Mouse (Mus musculus) intestine, embryonic 15.5 days (tissue): ENCODE results near the gene S100a6. TPM values are rescaled to one million over a fixed set of nuclear protein-coding genes. Genes with fewer than 3 reads are reported as not detected.

Source experiments
- ATAC-seq: fragments of 200-750 bp; cut with Nextera tagmentation; 2 replicates; pipeline ENCODE4 v1.8.0; 2017; ENCODE audit warnings: moderate TSS enrichment, moderate library complexity
- H3K27ac ChIP-seq: fragments of 300-500 bp; sonication (generic); 2 replicates; pipeline ENCODE4 v1.5.1; 2015; ENCODE audit warnings: mild to moderate bottlenecking, inconsistent platforms
- H3K27me3 ChIP-seq: fragments of 300-500 bp; sonication (generic); replicated peaks from 2 replicates; pipeline ENCODE4 v1.6.1; 2015; ENCODE audit warnings: inconsistent platforms
- H3K36me3 ChIP-seq: fragments of 300-500 bp; sonication (generic); 2 replicates; pipeline ENCODE4 v1.6.1; 2015; ENCODE audit warnings: inconsistent platforms
- H3K4me1 ChIP-seq: fragments of 300-500 bp; sonication (generic); replicated peaks from 2 replicates; pipeline ENCODE4 v1.6.1; 2015; ENCODE audit warnings: inconsistent platforms
- H3K4me2 ChIP-seq: fragments of 300-500 bp; sonication (generic); replicated peaks from 2 replicates; pipeline ENCODE4 v1.6.1; 2015; ENCODE audit warnings: mild to moderate bottlenecking, inconsistent platforms
- H3K4me3 ChIP-seq: fragments of 300-500 bp; sonication (generic); replicated peaks from 2 replicates; pipeline ENCODE4 v1.5.1; 2015; ENCODE audit warnings: inconsistent platforms
- H3K9ac ChIP-seq: fragments of 300-500 bp; sonication (generic); 2 replicates; pipeline ENCODE4 v1.6.1; 2015; ENCODE audit warnings: inconsistent platforms
- H3K9me3 ChIP-seq: fragments of 300-500 bp; sonication (generic); 2 replicates; pipeline ENCODE4 v1.6.1; 2016; ENCODE audit warnings: inconsistent platforms
- WGBS: fragments of 180-500 bp; shearing (Covaris S2); methylation state at CpG from one replicate; pipeline ENCODE4 v1.1.7; 2015; 5-methylcytosine and 5-hydroxymethylcytosine counted together
- polyA plus RNA-seq: library from polyadenylated mRNA; unstranded; fragments of >200 nt; fragmentation: Nextera tagmentation; extraction: Ambion mirVana; gene quantifications from 2 replicates; pipeline ENCODE4 v1.2.1, GENCODE M21; 2015

S100a6 gene
- polyA plus RNA-seq, 1 experiment from 2014 or later, result 430 TPM

GRCm38 (mm10) chr3:90668846-90669245, 56.2 kb downstream of the S100a6 start, which contains the start of gene S100a8:
Gene S100a8, plus strand, starts transcription at chr3:90668978.
- 63% methylated on average over 8 of the region's 8 CpGs for WGBS
- no peaks in the 10 kb centered on the region for H3K36me3 ChIP-seq
- no peak within 1 kb of the TSS for H3K9ac ChIP-seq
- no peak within 1 kb of the TSS for H3K27ac ChIP-seq
- H3K4me2 ChIP-seq, result no peak within 1 kb of the TSS
- no peaks in the 10 kb centered on the region for H3K4me1 ChIP-seq
- ATAC-seq, result no peak
- H3K4me3 ChIP-seq, result no peak within 1 kb of the TSS
- H3K9me3 ChIP-seq, result no peaks in the 10 kb centered on the region
- H3K27me3 ChIP-seq, result no peaks in the 10 kb centered on the region

Other genes starting within 250 kb of the S100a6 start
- gene Slc27a3, start 222.9 kb upstream of the S100a6 start, polyA plus RNA-seq, result 10.6 and 12.4 TPM in 2 replicates
- gene Ints3, start 179.3 kb upstream of the S100a6 start, polyA plus RNA-seq, result 28.6 and 29.8 TPM in 2 replicates
- gene Npr1, start 147.0 kb upstream of the S100a6 start, polyA plus RNA-seq, result 5.7 and 6.2 TPM in 2 replicates
- 146 and 157 TPM in 2 replicates for gene Ilf2, start 136.8 kb upstream of the S100a6 start, polyA plus RNA-seq
- 69.8 and 74.0 TPM in 2 replicates for gene Snapin, start 121.8 kb upstream of the S100a6 start, polyA plus RNA-seq
- gene Chtop, start 103.4 kb upstream of the S100a6 start, polyA plus RNA-seq, result 117 and 125 TPM in 2 replicates
- gene S100a1, start 98.5 kb upstream of the S100a6 start, polyA plus RNA-seq, result 82.3 and 109 TPM in 2 replicates
- 35.6 and 36.3 TPM in 2 replicates for gene S100a13, start 98.4 kb upstream of the S100a6 start, polyA plus RNA-seq
- gene S100a14, start 86.0 kb upstream of the S100a6 start, polyA plus RNA-seq, result 6.3 and 8.5 TPM in 2 replicates
- gene S100a16, start 75.6 kb upstream of the S100a6 start, polyA plus RNA-seq, result 109 and 122 TPM in 2 replicates
- 0.29 and 0.53 TPM in 2 replicates for gene S100a3, start 52.3 kb upstream of the S100a6 start, polyA plus RNA-seq
- not detected in 2 replicates for gene S100a2, start 22.6 kb upstream of the S100a6 start, polyA plus RNA-seq
- gene Gm42674, start 11.0 kb upstream of the S100a6 start, polyA plus RNA-seq, result not detected in 2 replicates
- gene S100a4, start 9.1 kb upstream of the S100a6 start, polyA plus RNA-seq, result 4.4 and 8.2 TPM in 2 replicates
- gene S100a5, start 4.4 kb upstream of the S100a6 start, polyA plus RNA-seq, result 15.0 and 15.7 TPM in 2 replicates
- gene S100a7a, start 41.1 kb downstream of the S100a6 start, polyA plus RNA-seq, result 0.13 and 0.44 TPM in 2 replicates
- gene S100a8, start 56.1 kb downstream of the S100a6 start, polyA plus RNA-seq, result 30.3 and 46.1 TPM in 2 replicates
- 17.5 and 30.8 TPM in 2 replicates for gene S100a9, start 82.8 kb downstream of the S100a6 start, polyA plus RNA-seq
- not detected in 2 replicates for gene Pglyrp4, start 114.0 kb downstream of the S100a6 start, polyA plus RNA-seq
- not detected in 2 replicates for gene Gm5849, start 165.0 kb downstream of the S100a6 start, polyA plus RNA-seq